Mouse (Mus musculus) urinary bladder, postnatal 36 days (tissue): ENCODE results near the gene Cldn6.

Source experiments
- DNase-seq, 2 experiments: peaks; one replicate each; pipeline ENCODE4 v3.0.0; 2022; ENCODE audit warnings: low spot score in 2 of 2, mixed read lengths in 1 of 2

The Cldn6 gene

DNA sequence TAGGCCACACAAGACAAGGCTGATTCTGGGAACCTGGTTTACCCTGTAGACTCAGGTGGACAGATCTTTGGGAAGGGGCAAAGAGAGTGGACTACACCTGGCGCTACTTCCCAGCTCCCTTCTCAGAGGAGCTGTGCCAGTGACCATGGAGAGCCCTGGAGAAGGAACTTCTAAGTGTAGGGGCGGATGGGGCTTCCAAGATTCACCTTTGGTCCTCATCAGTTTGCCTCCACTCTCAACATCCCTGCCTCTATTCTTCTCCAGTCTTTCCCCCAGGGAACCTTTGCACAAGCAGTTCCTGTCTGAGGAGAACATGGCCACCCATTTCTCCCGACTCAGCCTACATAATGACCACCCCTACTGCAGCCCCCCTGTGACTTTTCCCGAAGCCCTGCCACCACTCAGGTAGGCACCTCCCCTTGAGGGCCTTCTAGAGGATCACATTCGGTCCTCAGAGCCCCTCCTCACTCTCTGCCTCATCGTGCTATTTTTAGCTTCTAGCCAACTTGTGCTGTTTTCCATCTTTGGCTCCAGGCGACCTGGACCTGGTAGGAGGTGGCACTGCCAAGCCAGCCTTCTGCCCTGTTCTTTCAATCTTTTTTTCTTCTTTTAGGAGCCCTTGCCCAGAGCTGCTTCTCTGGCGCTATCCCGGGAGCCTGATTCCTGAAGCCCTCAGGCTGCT, 4.6 kb upstream of the Cldn6 start:
- DNase-seq = peak in 1 of 2 experiments; percentile 7

DNA sequence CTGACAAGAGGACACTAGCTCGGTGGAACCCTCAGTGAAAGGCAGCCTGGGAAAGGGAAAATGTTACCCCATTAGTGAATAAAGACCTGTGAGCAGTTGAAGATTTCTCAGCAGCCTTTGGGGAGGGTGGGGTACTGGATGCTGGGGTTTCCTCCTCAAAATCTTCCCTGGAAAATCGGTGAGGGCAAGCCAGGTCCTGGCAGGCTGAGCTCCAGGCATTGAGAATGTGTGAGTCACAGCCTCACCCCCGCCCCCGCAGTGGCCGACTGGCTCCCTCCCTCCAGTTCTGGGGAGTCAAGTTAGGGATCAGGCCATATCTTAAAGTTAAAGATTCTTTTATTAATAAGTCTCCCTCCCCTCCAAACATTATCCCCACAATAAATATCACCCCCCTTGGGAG, 3.9 kb upstream of the Cldn6 start:
- peak; percentile 69 to 78 for DNase-seq

DNA sequence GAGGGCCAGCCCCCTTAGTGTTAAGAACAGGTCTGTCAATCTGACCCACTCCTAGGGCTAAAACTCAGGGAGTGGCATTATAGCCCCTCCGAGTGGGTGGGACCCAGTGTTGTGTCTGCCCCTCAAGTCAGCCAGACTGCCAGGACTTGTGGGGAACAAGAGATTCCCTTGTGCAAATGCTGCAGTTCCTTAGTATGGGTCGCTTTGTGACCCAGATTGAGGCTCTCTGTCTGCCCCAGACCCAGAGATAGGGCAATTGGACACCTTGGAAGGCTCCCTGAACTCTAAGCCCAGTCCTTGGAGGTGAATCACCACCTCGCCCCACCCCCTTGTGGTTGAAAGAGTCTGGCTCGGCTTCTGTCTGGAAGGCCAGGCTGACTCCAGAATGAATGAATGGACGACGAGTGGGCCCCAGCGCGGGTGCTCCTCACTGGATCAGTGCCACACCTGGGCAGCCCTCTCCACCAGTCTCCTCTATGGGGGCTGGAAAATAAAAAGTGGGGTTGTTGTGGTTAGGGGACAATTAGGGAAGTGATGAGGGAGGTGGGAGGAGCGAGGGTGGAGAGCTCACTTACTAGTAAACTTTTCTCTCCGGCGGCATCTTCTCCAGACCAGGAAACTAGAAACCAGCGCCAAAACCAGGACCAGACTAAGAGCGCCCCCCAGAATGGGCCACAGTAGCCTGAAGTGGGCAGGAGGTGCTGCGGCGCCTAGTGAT, 3.3 kb upstream of the Cldn6 start:
- DNase-seq = peak; percentile 75

DNA sequence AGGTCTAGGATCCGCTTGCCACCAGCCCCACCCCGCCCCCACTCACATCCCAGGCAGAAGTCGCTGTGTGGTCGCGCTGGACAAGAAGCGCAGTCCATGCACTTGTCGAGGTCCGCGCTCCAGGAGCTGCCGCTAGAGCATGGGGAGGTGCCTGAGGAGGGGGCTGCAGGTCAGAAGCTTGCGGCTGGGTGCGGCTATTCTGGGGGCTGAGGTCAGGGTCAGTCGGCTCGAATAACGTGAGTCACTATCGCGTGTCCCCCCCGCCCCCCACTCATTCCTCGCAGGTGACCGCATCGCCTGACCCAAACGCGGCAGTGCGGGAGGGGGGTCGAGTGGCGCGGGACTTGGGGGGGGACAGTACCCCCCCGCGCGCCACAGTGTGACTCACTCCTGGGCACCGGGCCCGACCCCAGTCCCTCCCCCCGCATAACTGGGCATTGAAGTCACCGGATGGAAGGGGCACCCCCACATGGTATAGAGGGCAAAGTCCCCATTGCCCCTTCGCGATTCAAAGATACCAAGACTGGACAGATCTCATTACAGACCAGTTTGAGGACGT, 2.5 kb upstream of the Cldn6 start:
- peak in 1 of 2 experiments; percentile 37 for DNase-seq

GRCm38 (mm10) chr17:23677236-23677679, 1.8 kb upstream of the Cldn6 start, which contains the start of gene Tnfrsf12a:
Gene Tnfrsf12a, minus strand, starts transcription at chr17:23677468.
- DNase-seq = peak; percentile 81 to 87

DNA sequence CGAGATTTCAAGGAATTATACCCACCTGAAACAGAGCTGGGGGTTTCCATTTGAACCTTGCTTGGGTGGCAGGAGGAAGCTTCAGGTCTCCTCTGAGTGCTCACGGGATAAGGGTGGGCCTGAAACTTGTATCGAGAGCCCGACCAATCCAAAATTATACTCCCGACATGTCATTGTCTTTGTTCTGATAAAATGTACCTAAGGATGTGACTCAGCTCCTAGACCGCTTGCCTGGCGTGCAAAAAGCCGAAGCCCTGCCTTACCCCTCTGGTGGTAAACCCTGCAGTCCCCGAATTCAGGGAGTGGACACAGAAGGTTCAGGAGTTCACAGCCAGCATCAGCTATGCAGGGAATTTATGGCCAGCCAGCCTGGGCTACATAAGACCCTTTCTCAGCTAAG, 1.3 kb downstream of the Cldn6 start:
- DNase-seq = no peak

GRCm38 (mm10) chr17:23681086-23681485, 2.0 kb downstream of the Cldn6 start:
- peak in 1 of 2 experiments; percentile 11 for DNase-seq

DNA sequence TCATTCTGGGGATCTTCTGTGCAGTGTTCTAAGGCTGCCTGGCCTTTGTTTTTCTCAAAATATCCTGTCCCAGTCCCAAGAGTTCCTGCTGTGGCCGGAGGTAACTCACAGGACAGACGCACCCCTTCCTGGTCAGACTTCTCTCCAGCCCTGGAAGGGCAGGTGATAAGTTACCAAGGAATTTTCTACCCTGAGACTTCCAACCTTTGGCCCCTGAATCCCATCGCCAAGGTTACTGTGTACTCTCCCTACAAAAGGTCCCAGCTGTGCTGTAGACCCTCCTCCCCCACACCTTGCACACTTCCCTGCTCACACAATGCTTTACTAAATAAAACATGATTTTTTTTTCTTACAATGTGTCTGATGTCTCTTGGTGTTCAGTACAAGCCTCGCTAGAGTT, 3.0 kb downstream of the Cldn6 start:
- no peak for DNase-seq

GRCm38 (mm10) chr17:23682530-23682929, 3.5 kb downstream of the Cldn6 start:
- no peak for DNase-seq

- no peak for DNase-seq
Measured at GRCm38 (mm10) chr17:23683226-23683625, 4.2 kb downstream of the Cldn6 start.

- DNase-seq = no peak
Measured at GRCm38 (mm10) chr17:23683856-23684672, 5.0 kb downstream of the Cldn6 start, which contains the start of gene Cldn9. Gene Cldn9, minus strand, starts transcription at chr17:23684026.

DNA sequence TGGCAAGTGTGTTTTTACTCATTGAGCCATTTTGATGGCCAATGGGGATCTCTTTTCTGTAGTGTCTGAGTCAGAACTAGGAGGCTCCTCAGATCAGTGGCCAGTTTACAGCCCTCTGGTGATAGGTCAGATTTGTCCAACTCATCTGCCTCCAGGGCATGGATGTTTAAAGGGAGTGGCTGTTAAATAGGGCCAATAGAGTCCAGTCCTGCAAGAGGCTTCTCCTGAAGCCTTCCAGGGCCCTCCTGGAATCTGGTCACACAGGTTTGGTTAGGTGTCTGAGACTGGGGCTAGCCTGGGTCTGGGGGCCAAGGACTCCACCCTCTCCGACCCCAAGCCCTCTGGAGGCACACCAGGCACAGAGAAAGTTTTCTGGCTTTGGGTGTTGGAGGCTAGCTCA, 15.4 kb downstream of the Cldn6 start:
- DNase-seq = no peak

DNA sequence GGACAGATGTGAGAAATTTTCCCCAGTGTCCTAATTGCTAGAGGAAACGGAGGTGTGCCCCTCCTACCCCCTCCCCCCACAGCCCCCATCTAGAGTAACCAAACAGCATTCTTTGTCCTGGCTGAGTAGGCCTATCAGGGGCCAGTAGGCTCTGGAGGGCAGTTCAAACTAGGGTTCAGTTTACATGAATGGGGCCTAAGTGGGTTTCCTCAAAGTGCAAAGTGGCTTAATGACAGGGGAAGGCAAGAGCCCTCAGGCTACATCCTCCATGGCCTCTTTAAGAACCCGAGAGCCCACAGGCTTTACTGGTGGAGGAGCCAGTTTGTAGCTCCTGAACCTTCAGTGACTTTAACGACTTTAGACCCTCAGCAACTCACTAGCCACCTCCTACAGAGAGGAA, 16.8 kb downstream of the Cldn6 start:
- no peak for DNase-seq

- peak; percentile 30 to 38 for DNase-seq
Measured at GRCm38 (mm10) chr17:23699131-23700077, 20.4 kb downstream of the Cldn6 start.

DNA sequence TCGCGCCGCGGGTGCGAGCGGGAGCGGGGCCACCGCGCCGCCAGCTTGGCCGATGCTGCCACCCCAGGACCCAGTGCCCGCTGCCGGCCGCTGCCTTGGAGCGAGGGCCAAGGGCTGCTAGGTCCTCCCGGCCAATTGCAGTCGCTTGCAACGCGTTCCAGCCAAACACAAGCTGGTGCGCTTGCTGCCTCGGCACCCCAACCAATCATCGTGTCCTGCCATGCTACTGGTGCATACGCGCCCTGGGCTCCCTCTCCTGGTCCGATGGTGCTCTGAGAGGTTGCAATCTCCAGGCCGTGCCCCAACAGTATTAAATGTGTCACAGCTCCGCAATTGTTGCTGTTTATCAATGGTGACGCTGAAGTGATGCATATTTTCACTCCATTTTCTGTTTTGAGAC, 21.0 kb downstream of the Cldn6 start:
- peak; percentile 75 to 91 for DNase-seq

GRCm38 (mm10) chr17:23703301-23703700, 24.3 kb downstream of the Cldn6 start:
- no peak for DNase-seq

DNA sequence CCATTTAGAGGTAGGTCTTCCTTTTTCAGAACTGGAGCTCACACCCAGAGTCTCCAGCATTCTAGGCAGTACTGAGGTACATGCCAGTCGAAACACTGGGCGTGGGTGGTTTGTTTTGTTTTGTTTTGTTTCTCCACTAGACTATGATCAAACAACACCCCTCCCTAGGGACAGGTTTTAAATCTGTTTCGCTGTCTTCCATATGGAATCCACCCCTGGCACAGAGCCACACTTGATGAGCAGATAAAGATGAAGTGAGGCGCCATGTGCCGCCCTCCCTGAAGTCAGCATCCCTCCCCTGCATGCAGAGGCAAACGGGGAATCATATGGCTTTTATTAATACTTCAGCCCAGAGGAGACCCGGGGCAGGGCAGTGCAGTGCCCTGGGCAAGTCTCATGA, 25.7 kb downstream of the Cldn6 start:
- DNase-seq = no peak

- DNase-seq = no peak
Measured at GRCm38 (mm10) chr17:23705525-23706104, 26.6 kb downstream of the Cldn6 start.

- DNase-seq = peak; percentile 61 to 73
Measured at GRCm38 (mm10) chr17:23706212-23706611, 27.2 kb downstream of the Cldn6 start.

GRCm38 (mm10) chr17:23717003-23717402, 38.0 kb downstream of the Cldn6 start:
- no peak for DNase-seq
